Mouse (Mus musculus) small intestine, adult 2 months (tissue): ENCODE results near the gene Ppara.

ENCODE experiments used
- CTCF ChIP-seq: fragments of 200-500 bp; IDR thresholded peaks from 2 replicates; pipeline ENCODE4 v1.5.1; 2012; ENCODE audit warnings: low read depth, mild to moderate bottlenecking, control low read depth, inconsistent platforms, low read length, moderate library complexity, mixed read lengths; ENCODE audit not compliant: insufficient replicate concordance, insufficient read length; ENCODE audit errors: extremely low read depth
- POLR2A ChIP-seq: fragments of 200-500 bp; IDR thresholded peaks from 2 replicates; pipeline ENCODE4 v1.6.1; 2012; ENCODE audit warnings: low read depth, mild to moderate bottlenecking, control low read depth, inconsistent platforms, low read length, moderate library complexity

- TF ChIP-seq POLR2A, result no peak
- TF ChIP-seq CTCF, result no peak
These were observed 10.3 kb upstream of the Ppara start for GRCm38 (mm10) chr15:85724271-85725165.
